Mouse (Mus musculus) naive thymus-derived CD4-positive, alpha-beta T cell, adult 2 months (primary cell): ENCODE measurements at regions not wholly inside any gene's neighbourhood (a gene's known extent, or its start where the extent isn't known, plus 50 kb on each side); places are given as distances from the start of the nearest gene placed in this dataset.
"Not testable (repeated sequence)": the region's sequence is repeated elsewhere in the genome, so short reads cannot be mapped to it uniquely, and the experiment has no call there.

Experiments
- DNase-seq: peaks from one replicate; pipeline ENCODE4 v3.0.0-alpha.2; 2011; ENCODE audit warnings: low read depth

DNA sequence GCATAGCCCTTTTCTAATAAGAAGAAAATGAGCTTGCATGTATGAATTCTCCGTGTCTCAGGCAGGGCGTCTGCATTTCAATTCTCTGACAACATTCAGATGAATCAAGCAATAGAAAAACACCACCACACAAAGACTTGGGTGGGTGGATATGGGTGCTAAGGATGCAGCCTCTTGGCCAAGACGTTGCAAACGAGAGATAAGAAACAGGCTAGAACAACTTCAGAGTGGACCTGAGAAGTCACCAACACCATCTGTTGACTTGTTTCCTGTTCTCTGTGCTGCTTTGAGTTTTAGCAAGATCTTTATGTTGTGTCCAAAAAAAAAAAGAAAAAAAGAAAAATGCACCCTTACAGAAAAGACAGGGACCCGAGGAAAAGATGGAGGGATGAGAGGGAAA lies 277.0 kb downstream of the Gxylt1 start:
- no peak for DNase-seq

DNA sequence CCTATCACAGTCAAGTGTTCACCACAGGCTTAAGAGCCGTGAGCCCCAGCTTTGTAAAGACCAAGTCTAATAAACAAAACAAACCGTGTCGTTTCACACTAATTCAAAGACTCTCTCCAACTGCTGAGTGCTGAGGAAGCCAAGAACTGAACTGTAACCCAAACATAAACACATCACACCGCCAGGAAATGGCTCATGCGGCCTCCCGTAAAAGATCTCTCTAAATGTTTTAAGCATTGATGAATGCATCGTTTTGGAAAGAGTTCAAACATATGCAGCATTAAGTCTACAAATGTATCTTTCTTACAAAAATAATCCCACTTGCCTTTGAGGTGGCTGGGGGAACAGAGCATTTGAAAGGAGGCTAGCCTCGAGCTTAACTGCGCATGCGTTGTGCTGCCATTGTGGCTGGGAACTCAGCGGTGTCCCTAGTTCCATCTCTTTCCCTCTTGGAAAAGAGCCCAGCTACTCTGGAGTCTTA lies 280.7 kb downstream of the Gxylt1 start:
- DNase-seq: no peak

DNA sequence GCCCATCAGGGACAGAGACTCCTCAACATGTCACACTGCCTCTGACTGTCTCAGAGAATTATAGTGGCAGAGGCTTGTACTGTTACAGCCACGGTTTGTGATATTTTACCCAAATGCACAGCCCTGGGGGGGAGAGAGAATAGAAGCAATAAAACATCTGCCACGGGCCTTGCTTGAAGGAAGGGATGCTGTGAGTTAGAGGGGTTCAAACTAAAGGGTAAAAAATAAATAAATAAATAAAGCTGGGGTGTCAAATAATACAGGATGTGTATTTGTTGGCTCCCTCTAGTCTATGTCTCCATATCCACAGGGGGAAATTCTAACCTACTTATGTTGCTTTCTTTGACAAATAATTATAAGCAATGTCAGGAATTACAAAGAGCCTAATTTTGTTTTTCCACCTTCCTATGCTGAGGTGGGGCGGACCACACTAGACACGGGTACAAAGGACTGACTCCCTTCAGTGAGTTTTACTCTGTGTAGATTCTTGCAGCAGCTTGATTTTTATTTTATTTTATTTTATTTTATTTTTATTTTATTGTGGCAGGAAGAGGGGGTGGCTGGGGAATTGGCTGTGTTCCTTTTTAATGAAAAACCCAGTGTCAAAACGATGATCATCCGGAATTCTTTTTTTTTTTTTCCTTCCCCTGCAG lies 281.3 kb downstream of the Gxylt1 start:
- no peak for DNase-seq

DNA sequence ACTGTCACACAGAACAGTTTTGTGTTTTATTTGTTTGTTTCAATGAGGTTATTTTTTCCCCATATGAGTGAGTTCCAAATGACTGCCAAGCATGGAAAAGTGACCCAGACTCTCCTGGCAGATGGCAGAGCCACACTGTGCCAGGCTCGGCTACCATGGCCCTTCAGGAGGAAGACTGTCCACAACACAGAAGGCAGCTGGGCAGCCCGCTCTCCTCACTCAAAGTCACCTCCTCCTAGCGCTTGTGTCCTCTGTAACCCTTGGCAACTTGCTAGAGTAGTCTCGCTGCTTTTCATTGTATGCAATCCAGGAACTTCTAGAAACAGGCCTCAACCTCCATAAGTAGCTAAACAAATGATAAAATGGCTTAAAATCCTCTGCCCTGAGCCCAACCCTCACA lies 299.2 kb downstream of the Gxylt1 start:
- no peak for DNase-seq

DNA sequence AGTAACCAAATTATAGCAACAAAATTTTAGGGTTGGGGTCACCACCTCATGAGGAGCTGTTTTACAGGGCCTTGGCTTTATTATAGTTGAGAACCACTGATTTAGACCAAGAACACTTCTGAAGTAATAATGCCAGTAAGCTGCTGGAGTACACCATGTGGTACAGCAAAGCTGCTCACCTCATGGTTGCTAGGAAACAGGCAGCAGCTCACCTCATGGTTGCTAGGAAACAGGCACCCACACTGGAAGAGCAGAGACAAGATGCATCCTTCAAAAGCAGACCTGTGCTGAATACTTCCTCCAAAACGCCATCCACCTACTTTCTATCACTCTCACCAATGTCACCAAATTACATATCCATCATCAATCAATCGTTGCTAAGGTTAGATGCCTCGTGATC lies 300.0 kb downstream of the Gxylt1 start:
- no peak for DNase-seq

DNA sequence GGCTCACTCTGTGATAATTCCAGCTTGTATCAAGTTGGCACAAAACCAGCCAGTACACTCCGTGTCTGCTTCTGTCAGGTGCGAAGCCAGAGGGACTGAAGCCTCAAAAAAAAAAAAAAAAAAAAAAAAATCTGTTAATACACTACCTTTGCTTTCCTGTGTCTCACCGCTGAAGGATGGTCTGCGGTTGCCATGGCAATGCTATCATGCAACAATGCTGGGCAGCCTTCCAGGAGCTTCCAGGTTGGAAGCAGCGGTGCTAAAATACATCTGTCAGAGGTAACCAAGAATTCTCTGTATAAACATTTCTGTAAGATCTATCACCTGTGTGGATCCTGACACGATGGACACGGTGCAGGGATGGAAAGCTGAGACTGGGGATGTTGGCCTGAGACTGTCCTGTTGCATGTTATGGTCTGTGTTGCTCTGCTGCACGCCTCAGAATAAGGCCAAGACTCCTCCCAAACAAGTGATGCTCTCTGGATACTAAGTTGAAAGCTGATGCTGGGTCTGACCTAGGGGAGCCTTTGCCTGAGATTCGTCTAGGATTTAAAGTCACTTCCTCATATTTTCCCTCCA lies 301.2 kb downstream of the Gxylt1 start:
- DNase-seq: no peak

DNA sequence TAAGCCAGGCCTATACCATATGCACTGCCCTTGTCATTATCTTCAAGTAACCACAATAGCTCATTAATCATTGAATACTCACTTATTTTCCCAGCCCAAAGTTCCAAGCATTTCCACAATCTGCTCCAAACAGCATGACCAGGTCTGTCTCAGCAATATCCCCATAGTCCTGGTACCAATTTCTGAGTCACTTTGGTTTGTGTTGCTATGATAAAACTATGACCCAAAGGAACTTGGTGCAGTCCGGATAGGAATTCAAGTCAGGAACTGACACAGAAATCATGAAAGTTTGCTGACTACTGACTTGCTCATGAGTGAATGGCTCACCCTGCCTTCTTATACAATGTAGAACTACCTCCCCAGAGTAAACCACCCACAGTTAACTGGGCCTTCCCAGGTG lies 309.4 kb downstream of the Gxylt1 start:
- no peak for DNase-seq

DNA sequence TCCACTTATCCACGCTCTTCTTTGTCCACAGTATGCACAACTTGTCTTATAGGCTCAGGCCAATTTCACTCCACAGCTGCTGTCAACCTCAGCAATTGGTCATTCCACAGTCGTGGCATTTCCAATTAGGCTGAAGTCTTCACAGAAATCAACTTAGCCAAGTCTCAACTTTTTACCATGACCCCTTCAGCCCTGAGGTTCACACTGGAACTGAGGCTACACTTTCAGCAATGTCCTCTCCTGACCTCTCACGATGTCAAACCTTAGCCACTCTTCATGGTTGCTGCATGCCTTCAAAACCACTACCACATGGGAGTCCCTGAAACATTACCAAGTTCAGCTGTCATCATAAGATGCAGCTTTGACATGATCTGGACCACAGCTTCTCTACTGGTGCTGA lies 310.1 kb downstream of the Gxylt1 start:
- DNase-seq: no peak

DNA sequence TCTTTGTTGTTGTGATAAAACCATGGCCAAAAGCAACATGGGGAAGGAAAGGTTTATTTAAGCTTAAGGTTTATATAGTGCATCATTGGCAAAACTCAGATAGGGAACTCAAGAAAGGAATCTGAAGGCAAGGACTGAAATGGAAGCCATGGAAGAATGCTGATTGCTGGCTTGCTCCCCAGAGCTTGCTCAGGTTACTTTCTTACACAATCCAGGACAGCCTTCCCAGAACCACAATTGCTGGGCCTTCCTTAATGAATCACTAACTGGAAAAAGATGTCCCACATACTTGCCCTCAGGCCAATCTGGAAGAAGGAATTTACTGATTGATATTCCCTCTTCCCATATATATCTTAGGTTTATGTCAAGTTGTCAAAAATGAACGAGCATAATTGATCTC lies 310.8 kb downstream of the Gxylt1 start:
- DNase-seq: no peak

DNA sequence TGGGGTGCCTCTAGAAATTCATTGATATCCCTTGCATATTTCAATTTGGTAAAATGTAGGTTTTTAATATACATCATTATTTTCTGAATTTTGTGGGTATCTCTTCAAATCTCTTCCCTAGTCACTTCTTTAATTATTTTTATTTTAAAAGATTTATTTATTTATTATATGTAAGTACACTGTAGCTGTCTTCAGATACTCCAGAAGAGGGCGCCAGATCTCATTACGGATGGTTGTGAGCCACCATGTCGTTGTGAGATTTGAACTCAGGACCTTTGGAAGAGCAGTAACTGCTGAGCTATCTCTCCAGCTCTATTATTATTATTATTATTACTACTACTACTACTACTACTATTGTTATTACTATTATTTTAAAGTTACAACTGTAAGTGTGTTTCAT lies 324.1 kb downstream of the Gxylt1 start:
- not testable (repeated sequence) for DNase-seq

DNA sequence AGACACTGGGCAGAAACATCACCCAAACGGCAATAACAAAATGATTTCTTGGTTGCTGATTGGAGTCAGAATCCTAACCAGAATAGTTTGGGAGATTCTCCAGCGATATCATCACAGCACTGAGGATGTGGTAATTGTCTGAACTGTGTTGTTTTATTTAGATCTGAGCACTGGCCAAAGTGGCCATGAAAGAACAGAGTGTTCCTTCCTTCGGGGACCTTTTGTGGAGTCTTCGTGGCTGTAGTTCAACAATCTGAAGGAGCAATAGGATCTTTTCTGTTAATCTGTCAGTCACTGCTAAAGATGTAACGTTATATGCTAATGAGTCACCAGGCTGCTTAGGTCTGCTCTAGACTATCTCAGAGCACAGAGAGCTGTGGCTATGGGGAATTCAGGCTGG lies 328.8 kb downstream of the Gxylt1 start:
- DNase-seq: no peak

DNA sequence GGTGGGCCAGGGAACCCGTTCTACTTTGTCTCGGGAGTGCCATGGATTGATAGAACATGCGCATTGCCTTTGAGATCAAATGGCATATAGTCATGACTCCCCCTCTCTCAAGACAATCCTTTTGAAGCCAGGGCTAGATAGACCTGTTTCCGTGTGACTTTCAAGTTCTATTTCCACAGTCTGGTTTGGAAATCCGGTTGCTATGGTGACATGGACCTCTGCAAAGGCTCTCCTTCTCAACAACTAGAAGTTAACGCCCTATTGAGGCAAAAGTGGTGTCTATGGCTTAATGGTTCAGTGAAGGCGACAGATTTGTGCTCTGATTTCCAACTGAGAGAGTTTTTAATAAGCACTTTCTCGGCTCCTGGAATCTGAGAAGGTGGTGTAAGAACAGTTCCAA lies 371.2 kb downstream of the Gxylt1 start:
- DNase-seq: no peak

DNA sequence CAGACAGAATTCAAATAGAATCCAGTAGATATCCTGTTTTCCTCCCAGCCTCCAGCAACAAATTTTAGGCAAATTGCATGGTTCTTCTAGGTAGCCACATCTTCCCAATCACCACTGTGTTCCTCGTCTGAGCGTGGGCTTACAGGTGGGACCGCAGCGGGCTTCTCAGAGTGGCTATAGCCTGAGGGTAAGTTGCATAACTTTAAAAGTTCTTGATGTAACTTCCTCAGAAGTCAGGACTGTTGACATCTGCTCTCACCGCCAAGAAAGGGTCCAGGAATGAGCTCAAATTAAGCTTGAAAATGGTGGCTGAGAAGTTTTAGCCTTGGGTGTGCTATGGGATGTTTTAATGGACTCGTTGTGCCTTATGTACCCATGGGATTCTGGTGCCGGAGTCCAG lies 377.7 kb downstream of the Gxylt1 start:
- no peak for DNase-seq

DNA sequence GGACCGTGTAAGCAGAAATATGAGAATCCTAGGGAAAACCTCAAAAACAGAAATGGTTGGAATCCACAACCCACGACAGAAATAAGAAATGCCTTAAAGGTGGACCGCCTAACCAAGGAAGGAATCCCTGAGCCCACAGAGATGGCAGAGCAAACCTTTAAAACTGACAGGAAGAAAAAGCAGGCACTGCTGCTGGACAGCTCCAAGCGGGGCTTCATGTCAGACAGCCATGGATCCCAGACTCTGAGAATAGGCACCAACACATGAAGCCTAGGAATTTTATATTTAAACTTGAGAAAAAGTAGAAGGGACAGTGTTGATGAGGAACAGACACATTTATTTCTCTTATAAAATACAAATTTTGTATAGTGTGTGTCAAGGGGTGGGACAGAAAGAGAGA lies 379.1 kb downstream of the Gxylt1 start:
- DNase-seq: no peak

DNA sequence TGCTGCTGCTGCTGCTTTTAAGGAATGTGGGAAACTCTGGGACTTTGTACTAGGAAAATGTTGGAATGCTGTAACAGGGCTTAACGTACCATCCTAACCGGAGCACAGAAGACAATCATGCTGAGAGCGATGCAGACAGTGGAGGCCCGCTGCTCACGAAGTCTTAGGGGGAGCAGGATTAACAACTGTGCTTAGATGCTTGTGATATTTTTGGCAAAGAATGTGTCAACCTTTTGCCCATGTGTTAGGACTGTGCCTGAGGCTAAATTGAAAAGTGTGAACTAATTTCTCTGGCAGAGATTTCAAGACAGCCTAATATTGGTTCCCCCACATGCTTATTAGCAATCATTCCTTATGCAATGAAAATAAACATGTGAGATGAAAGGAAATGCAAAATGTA lies 398.5 kb downstream of the Gxylt1 start:
- no peak for DNase-seq

DNA sequence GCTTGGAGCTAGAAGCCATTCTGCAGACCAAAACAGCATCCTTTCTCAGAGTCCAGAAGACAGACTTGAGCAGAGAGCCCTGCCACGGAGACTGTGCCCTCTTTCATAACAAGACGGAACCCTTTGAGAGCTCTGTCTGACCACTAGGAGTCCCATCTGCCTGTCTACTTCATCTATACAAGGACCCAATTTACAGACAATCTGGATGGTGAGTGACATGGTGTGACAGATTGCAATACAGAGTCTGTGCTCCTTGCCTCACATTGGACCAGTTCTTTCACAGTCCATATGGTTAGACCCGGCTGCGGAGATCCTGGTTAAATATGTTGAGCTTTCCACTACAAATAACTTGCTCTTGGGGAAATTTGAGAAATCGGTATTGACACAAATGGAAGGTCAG lies 410.9 kb downstream of the Gxylt1 start:
- DNase-seq: no peak

DNA sequence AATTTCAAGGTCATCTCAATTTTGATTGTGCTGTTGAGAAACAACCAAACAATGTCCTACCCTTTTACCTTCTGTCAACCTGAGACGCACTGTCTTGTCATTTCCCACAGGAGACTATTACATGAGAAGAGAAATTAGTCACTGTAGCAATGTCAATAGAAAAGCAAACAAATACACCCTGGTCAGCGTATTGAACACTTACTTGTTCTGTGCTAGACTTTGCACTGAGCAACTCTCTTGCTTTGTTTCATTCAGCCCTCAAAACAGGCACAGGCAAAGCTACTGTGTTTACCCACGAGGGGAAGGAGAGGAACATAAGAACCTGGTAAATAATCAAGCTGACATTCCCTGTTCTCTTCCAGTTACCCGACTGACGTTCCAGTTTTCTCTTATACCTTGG lies 424.1 kb downstream of the Gxylt1 start:
- no peak for DNase-seq

DNA sequence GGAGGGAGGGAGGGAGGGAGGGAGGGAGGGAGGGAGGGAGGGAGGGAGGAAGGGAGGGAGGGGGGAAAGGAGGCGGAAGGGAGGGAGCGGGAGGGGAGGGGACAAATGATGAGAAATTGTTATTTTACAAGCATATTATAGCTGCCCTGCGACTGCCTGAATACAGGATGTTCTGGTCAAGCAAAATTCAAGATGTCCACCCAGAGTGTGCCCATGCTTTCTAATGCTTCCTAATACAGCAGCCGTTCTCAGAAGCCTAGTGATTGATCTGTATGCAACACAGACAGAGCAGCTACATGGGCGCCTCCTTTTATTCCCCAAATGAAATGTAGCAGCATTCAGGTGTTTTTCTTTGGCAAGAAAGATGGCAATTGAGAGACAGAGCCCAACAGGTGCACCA lies 434.9 kb downstream of the Gxylt1 start:
- no peak for DNase-seq

DNA sequence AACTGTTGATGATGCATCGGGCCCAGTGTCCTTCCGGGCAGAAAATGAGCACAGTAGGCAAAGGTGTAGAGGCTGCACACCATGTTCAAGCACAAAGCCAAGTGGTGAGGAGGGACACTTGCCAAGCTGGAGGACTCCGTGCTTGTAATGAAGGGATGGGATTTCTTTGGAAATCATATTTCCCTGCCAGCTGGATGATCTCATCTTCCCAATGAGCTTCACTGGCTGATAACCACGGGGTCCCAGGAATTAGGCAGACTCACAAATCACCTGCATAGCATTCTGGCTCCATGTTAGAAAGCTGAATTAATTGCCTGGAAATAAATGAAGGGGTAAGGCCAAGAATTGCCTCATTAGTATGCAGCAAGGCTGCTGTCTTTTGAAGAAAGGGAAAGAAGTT lies 435.4 kb downstream of the Gxylt1 start:
- no peak for DNase-seq

DNA sequence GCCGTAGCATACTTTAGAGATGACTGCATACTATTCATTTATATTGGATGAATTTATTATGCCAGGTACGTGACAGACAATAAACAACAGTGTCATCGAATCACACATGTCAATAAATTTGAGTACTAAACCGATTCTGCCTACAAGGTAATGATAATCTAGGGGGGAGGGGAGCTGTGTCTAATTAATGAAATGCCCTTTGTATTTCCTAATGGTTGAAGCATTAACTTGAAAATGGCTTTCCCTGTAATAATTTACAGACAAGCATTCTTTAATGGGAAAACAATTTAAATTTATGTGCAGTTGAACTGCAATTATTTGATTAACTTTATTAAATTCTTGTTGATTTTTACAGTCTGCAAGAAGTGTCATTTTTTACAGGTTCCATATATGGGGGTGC lies 429.5 kb downstream of the Pdzrn4 start:
- no peak for DNase-seq
